Mouse (Mus musculus): ENCODE data around the gene Gpr108. TPM values are rescaled to one million over a fixed set of nuclear protein-coding genes. Genes with fewer than 3 reads are reported as not detected.
"Not testable (repeated sequence)": the region's sequence is repeated elsewhere in the genome, so short reads cannot be mapped to it uniquely, and the experiment has no call there.

Gene Gpr108
- 10 to 100 TPM; 72.4 to 89.6 TPM for total RNA-seq (2021)
- long read RNA-seq, experiment 1, transcript Gpr108-204 (17 exons, 2,405 nt): major isoform, 60 of 120 reads
- long read RNA-seq, experiment 1, transcript Gpr108-201 (17 exons, 2,064 nt): minor isoform, 45 of 120 reads
- long read RNA-seq, experiment 1, partial matches to known transcripts: 5 of 120 reads
- long read RNA-seq, experiment 1, other reads (novel, unspliced or antisense): 10 of 120 reads
- long read RNA-seq, experiment 2, transcript Gpr108-201 (17 exons, 2,064 nt): major isoform, 73 of 173 reads
- long read RNA-seq, experiment 2, transcript Gpr108-204 (17 exons, 2,405 nt): minor isoform, 53 of 173 reads
- long read RNA-seq, experiment 2, partial matches to known transcripts: 30 of 173 reads
- long read RNA-seq, experiment 2, other reads (novel, unspliced or antisense): 17 of 173 reads

- peak; percentile 74 to 76 for DNase-seq (ENCODE audit: low spot score in 2 of 2)
Observed at GRCm38 (mm10) chr17:57248201-57248699, at the start of gene Gpr108. Gene Gpr108 (minus strand): TSS chr17:57248446.

DNA sequence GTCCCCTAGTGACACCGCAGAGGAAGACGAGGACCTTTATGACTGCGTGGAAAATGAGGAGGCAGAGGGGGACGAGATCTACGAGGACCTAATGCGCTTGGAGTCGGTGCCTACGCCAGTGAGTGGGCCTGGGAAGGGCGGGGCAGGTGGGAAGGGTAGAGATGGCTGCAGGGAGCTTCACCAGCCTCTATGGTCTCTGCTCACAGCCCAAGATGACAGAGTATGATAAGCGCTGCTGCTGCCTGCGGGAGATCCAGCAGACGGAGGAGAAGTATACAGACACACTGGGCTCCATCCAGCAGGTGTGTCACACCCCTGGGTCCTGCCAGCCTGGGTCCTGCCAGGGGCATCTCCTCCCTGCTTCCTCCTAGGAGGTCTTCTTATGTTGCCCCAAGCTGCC is 48.8 kb upstream of the Gpr108 start:
- no peak for DNase-seq (ENCODE audit: low spot score in 2 of 2)

DNA sequence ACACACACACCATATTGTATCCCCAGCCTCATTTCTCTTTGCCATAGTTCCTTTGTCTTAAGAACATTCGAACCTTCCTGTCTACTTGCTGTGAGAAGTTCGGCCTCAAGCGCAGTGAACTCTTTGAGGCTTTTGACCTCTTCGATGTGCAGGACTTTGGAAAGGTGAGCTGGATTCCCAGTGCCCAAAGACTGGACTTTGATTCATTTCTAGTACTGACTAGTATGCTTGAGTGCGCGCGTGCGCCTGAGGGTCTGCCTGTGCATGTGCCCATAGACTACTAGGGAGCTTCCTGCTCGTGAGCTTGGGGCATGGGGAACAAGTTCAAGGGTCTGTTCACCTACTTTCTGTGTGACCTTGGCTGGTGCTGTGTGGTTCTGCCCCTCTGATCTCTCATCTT is 47.7 kb upstream of the Gpr108 start:
- DNase-seq (ENCODE audit: low spot score in 2 of 2): no peak

GRCm38 (mm10) chr17:57292968-57293367 is 44.7 kb upstream of the Gpr108 start:
- no peak for DNase-seq (ENCODE audit: low spot score in 2 of 2)

DNA sequence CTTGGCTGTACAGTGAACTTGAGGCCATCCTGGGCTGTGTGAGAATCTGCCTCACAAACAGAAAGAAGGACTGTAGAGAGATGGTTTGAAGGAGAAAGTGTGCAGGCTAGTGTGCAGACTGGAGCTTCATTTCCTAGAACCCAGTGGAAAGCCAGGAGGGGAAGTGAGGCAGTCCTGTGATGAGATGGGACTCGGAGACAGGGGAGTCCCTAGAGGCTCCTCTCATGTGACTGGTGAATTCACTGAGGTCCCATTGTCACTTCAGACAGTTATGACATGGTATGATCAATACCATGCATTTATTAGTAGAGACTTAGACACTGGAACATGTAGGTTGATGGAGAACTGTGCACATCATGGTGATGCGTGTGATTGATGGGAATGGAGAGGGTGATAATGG is 44.1 kb upstream of the Gpr108 start:
- DNase-seq (ENCODE audit: low spot score in 2 of 2): no peak

- no peak for DNase-seq (ENCODE audit: low spot score in 2 of 2)
Observed at GRCm38 (mm10) chr17:57290671-57291055, 42.4 kb upstream of the Gpr108 start.

GRCm38 (mm10) chr17:57290001-57290670 is 41.9 kb upstream of the Gpr108 start:
- DNase-seq (ENCODE audit: low spot score in 2 of 2): no peak

DNA sequence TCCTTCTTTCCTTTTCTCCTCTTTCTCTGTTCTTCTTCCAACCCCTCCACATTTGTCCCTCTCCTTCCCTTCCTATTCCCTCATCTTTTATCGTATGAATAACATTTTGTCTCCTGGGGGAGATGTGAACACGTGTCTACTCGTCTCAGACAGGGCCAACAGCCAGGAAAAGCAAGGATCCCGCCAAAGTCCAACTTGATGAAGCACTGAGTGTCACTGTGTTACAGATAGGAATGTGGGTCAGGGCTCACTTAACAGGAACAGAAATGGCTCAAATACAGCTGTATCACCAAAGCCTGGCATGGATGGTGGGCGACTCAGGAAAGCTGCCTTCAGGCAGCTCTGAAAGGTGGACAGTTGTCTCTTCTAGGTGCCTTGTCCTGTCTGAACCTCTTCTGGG is 41.0 kb upstream of the Gpr108 start:
- no peak for DNase-seq (ENCODE audit: low spot score in 2 of 2)

GRCm38 (mm10) chr17:57286718-57287355 is 38.6 kb upstream of the Gpr108 start:
- no peak for DNase-seq (ENCODE audit: low spot score in 2 of 2)

DNA sequence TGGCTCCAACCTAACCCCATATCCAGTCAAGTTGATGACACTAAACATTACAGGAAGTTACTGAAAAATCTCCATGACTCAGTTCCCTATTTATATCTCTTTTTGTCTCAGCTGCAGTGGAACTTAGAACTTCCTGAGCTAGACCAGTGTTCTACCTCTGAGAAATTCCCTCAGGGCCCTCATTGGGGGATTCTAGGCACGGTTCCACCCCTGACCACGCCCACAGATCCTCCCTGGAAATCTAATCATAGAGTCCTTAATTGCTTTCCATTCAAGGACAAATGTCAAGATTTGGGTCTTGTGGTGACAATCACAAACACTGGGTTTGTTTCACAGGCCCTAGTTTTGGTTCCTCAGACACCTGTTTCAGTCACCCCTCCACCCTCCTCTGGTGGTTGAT is 36.8 kb upstream of the Gpr108 start:
- DNase-seq (ENCODE audit: low spot score in 2 of 2): no peak

DNA sequence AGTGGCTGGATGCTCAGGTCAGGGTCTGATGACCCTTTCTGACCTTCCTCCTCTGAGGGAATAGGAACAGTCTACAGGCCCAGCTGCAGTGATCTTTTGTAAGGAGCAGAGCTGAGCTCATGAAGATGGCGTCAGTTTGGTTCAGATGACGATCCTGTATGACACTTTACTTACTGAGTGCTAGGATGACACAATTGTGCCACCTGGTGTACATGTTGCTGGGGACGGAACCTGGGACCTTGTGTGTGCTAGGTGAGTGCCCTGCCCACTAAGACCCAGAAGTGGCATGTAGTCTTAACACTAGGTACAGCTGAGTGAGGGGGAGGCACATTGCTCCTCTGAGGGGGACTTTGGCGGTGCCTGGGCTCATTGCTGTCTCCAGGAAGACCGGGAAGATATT is 35.7 kb upstream of the Gpr108 start:
- no peak for DNase-seq (ENCODE audit: low spot score in 2 of 2)

- DNase-seq (ENCODE audit: low spot score in 2 of 2): no peak
Observed at GRCm38 (mm10) chr17:57280411-57280810, 32.2 kb upstream of the Gpr108 start.

DNA sequence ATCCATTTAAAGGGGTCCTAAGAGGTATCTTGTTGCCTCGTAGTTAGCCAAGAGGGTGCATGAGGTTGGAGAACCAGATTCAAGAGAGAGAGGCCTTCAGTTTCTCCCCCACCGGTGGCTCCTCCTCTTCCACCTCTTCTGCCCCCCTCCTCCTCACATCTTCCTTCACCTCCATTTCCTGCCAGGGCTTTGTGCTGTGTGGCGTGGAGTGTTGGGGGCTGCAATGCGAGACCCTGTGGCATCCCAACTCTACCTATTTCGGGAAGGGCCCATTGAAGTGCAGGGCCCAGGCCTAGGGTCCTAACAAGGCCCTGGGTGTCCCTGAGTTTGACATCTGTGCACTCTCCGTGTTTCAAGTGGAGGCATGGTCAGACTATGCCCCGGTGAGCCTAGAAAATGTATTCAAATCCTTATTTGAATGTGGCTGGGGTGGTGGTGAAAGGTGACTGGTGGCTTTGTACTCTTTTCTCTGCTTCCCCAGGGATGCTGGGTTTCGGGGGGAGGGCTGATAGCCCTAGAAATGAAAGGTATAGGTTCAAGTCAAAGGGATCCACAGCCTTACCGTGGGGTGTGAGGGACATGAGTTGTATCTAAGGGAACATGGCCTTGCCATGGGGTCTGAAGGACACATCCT is 31.5 kb upstream of the Gpr108 start:
- no peak for DNase-seq (ENCODE audit: low spot score in 2 of 2)

- peak in 1 of 2 experiments; percentile 52 for DNase-seq (ENCODE audit: low spot score in 2 of 2)
Observed at GRCm38 (mm10) chr17:57278943-57279590, 30.8 kb upstream of the Gpr108 start, which contains the start of gene Vav1. Gene Vav1 (plus strand): TSS chr17:57279100.

DNA sequence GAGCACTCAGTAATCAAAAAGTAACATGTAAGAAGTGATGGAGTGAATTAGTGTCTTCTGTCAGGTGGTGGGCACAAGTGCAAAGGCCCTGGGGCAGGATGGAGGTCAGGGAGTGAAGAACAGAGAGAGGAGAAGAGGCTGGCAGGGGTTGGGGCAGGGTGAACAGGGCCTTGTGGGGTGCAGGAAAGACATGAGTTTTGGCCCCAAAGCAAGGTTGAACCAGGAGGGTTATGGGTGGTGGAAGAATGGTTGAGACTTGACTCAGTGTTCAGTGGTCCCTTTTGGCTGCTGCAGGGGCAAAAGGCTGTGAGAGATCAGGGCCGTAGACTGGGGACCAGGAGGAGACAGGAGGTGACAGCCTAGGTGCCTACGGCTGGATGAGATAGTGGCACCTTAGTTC is 30.3 kb upstream of the Gpr108 start:
- DNase-seq (ENCODE audit: low spot score in 2 of 2): no peak

- not testable (repeated sequence) for DNase-seq (ENCODE audit: low spot score in 2 of 2)
Observed at GRCm38 (mm10) chr17:57277598-57278261, 29.5 kb upstream of the Gpr108 start.

GRCm38 (mm10) chr17:57276634-57277121 is 28.4 kb upstream of the Gpr108 start:
- peak; percentile 70 for DNase-seq (ENCODE audit: low spot score in 2 of 2)

DNA sequence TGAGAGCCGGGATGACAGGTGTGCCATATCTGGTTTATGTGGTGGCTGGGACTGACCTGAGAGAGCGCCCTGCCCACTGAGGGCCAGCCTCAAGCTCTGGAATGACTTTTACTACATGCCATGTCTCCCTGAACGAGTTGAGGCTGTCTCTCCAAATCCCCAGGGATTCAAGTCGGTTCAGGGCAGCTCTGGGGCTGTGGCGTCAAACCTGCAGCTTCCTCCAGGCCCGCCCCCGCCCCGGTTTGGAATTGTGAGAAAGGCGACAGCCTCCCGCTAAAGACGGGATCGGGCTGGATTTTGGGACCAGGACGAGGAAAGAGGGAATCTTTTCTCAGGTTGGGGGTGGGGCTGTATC is 27.7 kb upstream of the Gpr108 start:
- DNase-seq (ENCODE audit: low spot score in 2 of 2): no peak

GRCm38 (mm10) chr17:57275111-57275996 is 27.1 kb upstream of the Gpr108 start:
- DNase-seq (ENCODE audit: low spot score in 2 of 2): peak; percentile 85 to 88

Measured in adrenal gland, adult 18-20 months (tissue).